Mouse (Mus musculus): ENCODE data around the gene Mapre3. TPM values are rescaled to one million over a fixed set of nuclear protein-coding genes. Genes with fewer than 3 reads are reported as not detected.

Mapre3 gene
- polyA plus RNA-seq, 1 experiment from 2014 or later = 3.4 TPM

Other genes with a start within 250 kb of the Mapre3 start
- 0.37 and 0.39 TPM in 2 replicates for gene Kcnk3, start 226.5 kb upstream of the Mapre3 start, polyA plus RNA-seq (2015; fragmentation: Nextera tagmentation; extraction: Ambion mirVana)
- 12.5 and 14.4 TPM in 2 replicates for gene Slc35f6, start 166.7 kb upstream of the Mapre3 start, polyA plus RNA-seq (2015; fragmentation: Nextera tagmentation; extraction: Ambion mirVana)
- 339 and 404 TPM in 2 replicates for gene Cenpa, start 147.9 kb upstream of the Mapre3 start, polyA plus RNA-seq (2015; fragmentation: Nextera tagmentation; extraction: Ambion mirVana)
- gene Dpysl5, start 103.1 kb upstream of the Mapre3 start, polyA plus RNA-seq (2015; fragmentation: Nextera tagmentation; extraction: Ambion mirVana) = 0.13 and 0.23 TPM in 2 replicates
- 41.7 TPM in 2 replicates for gene Tmem214, start 53.4 kb downstream of the Mapre3 start, polyA plus RNA-seq (2015; fragmentation: Nextera tagmentation; extraction: Ambion mirVana)
- 13.3 and 15.9 TPM in 2 replicates for gene Agbl5, start 74.1 kb downstream of the Mapre3 start, polyA plus RNA-seq (2015; fragmentation: Nextera tagmentation; extraction: Ambion mirVana)
- 396 and 461 TPM in 2 replicates for gene Ost4, start 93.1 kb downstream of the Mapre3 start, polyA plus RNA-seq (2015; fragmentation: Nextera tagmentation; extraction: Ambion mirVana)
- 47.0 and 47.5 TPM in 2 replicates for gene Emilin1, start 98.8 kb downstream of the Mapre3 start, polyA plus RNA-seq (2015; fragmentation: Nextera tagmentation; extraction: Ambion mirVana)
- 31.7 and 32.5 TPM in 2 replicates for gene Khk, start 106.8 kb downstream of the Mapre3 start, polyA plus RNA-seq (2015; fragmentation: Nextera tagmentation; extraction: Ambion mirVana)
- gene Cgref1, start 130.9 kb downstream of the Mapre3 start, polyA plus RNA-seq (2015; fragmentation: Nextera tagmentation; extraction: Ambion mirVana) = 0.70 and 0.71 TPM in 2 replicates
- 141 and 156 TPM in 2 replicates for gene Preb, start 145.7 kb downstream of the Mapre3 start, polyA plus RNA-seq (2015; fragmentation: Nextera tagmentation; extraction: Ambion mirVana)
- 0.03 and 0.04 TPM in 2 replicates for gene Tcf23, start 154.0 kb downstream of the Mapre3 start, polyA plus RNA-seq (2015; fragmentation: Nextera tagmentation; extraction: Ambion mirVana)
- 123 and 132 TPM in 2 replicates for gene Atraid, start 233.7 kb downstream of the Mapre3 start, polyA plus RNA-seq (2015; fragmentation: Nextera tagmentation; extraction: Ambion mirVana)
- gene Slc5a6, start 234.3 kb downstream of the Mapre3 start, polyA plus RNA-seq (2015; fragmentation: Nextera tagmentation; extraction: Ambion mirVana) = 7.0 and 8.7 TPM in 2 replicates
- 15.3 and 16.8 TPM in 2 replicates for gene Cad, start 240.1 kb downstream of the Mapre3 start, polyA plus RNA-seq (2015; fragmentation: Nextera tagmentation; extraction: Ambion mirVana)

All from thymus, postnatal 0 days (tissue).